Mouse (Mus musculus) embryonic facial prominence, embryonic 14.5 days (tissue): ENCODE data around the gene Ets1. TPM values are rescaled to one million over a fixed set of nuclear protein-coding genes. Genes with fewer than 3 reads are reported as not detected.
A peak's percentile ranks its signal among the peaks of the same experiment; 100 is the strongest.

ENCODE experiments used
- ATAC-seq: fragments of 200-750 bp; cut with Nextera tagmentation; 2 replicates; pipeline ENCODE4 v1.8.0; 2017; ENCODE audit warnings: low read depth, moderate number of reproducible peaks, moderate TSS enrichment
- DNase-seq: peaks from one replicate; pipeline ENCODE4 v3.0.0-alpha.2; 2015; ENCODE audit warnings: low spot score
- H3K27ac ChIP-seq: fragments of 300-500 bp; sonication (generic); replicated peaks from 2 replicates; pipeline ENCODE4 v1.5.1; 2014; ENCODE audit warnings: low read depth, mild to moderate bottlenecking, low read length, moderate library complexity
- H3K27me3 ChIP-seq: fragments of 300-500 bp; sonication (generic); replicated peaks from 2 replicates; pipeline ENCODE4 v1.6.1; 2014; ENCODE audit warnings: low read length; ENCODE audit not compliant: control insufficient read depth, insufficient read depth
- H3K36me3 ChIP-seq: fragments of 300-500 bp; sonication (generic); 2 replicates; pipeline ENCODE4 v1.6.1; 2014; ENCODE audit warnings: low read length, mixed read lengths; ENCODE audit not compliant: control insufficient read depth, insufficient read depth
- H3K4me1 ChIP-seq: fragments of 300-500 bp; sonication (generic); 2 replicates; pipeline ENCODE4 v1.6.1; 2014; ENCODE audit warnings: antibody characterized with exemption, low read length; ENCODE audit not compliant: control insufficient read depth, insufficient read depth
- H3K4me2 ChIP-seq: fragments of 300-500 bp; sonication (generic); 2 replicates; pipeline ENCODE4 v1.6.1; 2014; ENCODE audit warnings: low read depth, mild to moderate bottlenecking, low read length, moderate library complexity, mixed read lengths
- H3K4me3 ChIP-seq: fragments of 300-500 bp; sonication (generic); 2 replicates; pipeline ENCODE4 v1.5.1; 2014; ENCODE audit warnings: low read depth, mild to moderate bottlenecking, low read length
- H3K9ac ChIP-seq: fragments of 300-500 bp; sonication (generic); 2 replicates; pipeline ENCODE4 v1.6.1; 2014; ENCODE audit warnings: low read depth, mild to moderate bottlenecking, low read length, moderate library complexity, mixed read lengths
- H3K9me3 ChIP-seq: fragments of 300-500 bp; sonication (generic); 2 replicates; pipeline ENCODE4 v1.6.1; 2016; ENCODE audit warnings: low read length; ENCODE audit not compliant: control insufficient read depth
- WGBS: fragments of 180-500 bp; shearing (Covaris S2); extraction: QIAGEN DNeasy Blood & Tissue Kit; methylation state at CpG from one replicate; pipeline ENCODE4 v1.1.7; 2014; 5-methylcytosine and 5-hydroxymethylcytosine counted together
- polyA plus RNA-seq: library from polyadenylated mRNA; unstranded; fragments of >200 nt; fragmentation: Nextera tagmentation; extraction: Ambion mirVana; gene quantifications from 2 replicates; pipeline ENCODE4 v1.2.1, GENCODE M21; 2014

Gene Ets1
- polyA plus RNA-seq, 1 experiment from 2014 or later = 32.7 TPM

- Histone ChIP-seq H3K36me3 (no peaks in the 10 kb centered on the region), H3K27ac (no peak overlapping the region), H3K4me1 (peaks cover 30% of the 10 kb centered on the region), H3K4me2 (no peak overlapping the region), H3K27me3 (no peaks in the 10 kb centered on the region; the same call in 1 of the 2 replicates), H3K9me3 (no peaks in the 10 kb centered on the region), H3K9ac (no peak overlapping the region), H3K4me3 (no peak overlapping the region)
- 51% methylated on average over 11 of the region's 11 CpGs for WGBS
- ATAC-seq = peak; percentile 42; the same call in 1 of the 2 replicates
- peak; percentile 80 for DNase-seq
Observed at GRCm38 (mm10) chr9:32666611-32667517, 30.8 kb downstream of the Ets1 start.

GRCm38 (mm10) chr9:32667518-32667908, 31.5 kb downstream of the Ets1 start:
- H3K27me3 ChIP-seq = no peaks in the 10 kb centered on the region; the same call in 1 of the 2 replicates
- no peaks in the 10 kb centered on the region for H3K36me3 ChIP-seq
- H3K27ac ChIP-seq = peak overlapping the region; percentile 39; the same call in 1 of the 2 replicates
- no peak overlapping the region for H3K4me3 ChIP-seq
- H3K4me2 ChIP-seq = peak overlapping the region; percentile 10; the same call in 1 of the 2 replicates
- H3K4me1 ChIP-seq = peaks cover 36% of the 10 kb centered on the region
- ATAC-seq = no peak
- DNase-seq = peak; percentile 25
- 31% methylated on average over 7 of the region's 7 CpGs for WGBS
- H3K9me3 ChIP-seq = no peaks in the 10 kb centered on the region
- H3K9ac ChIP-seq = no peak overlapping the region

GRCm38 (mm10) chr9:32668075-32668673, 32.2 kb downstream of the Ets1 start:
- Histone ChIP-seq H3K27ac (0 out of 2 replicates have a peak overlapping the region, but pooled peaks have one; percentile 39), H3K4me2 (peak overlapping the region; percentile 10; the same call in 1 of the 2 replicates), H3K36me3 (no peaks in the 10 kb centered on the region), H3K9ac (no peak overlapping the region), H3K4me3 (no peak overlapping the region), H3K9me3 (no peaks in the 10 kb centered on the region), H3K27me3 (no peaks in the 10 kb centered on the region; the same call in 1 of the 2 replicates), H3K4me1 (peaks cover 42% of the 10 kb centered on the region)
- DNase-seq (peak; percentile 49), ATAC-seq (0 out of 2 replicates have a peak, but pooled peaks have one; percentile 34)
- WGBS = 51% methylated on average over 9 of the region's 9 CpGs

- Histone ChIP-seq H3K4me3 (no peak overlapping the region), H3K27me3 (peaks cover 4% of the 10 kb centered on the region; the same call in 1 of the 2 replicates), H3K36me3 (no peaks in the 10 kb centered on the region), H3K4me1 (peaks cover 42% of the 10 kb centered on the region), H3K27ac (no peak overlapping the region), H3K9ac (no peak overlapping the region), H3K4me2 (no peak overlapping the region), H3K9me3 (no peaks in the 10 kb centered on the region)
- WGBS = 53% methylated on average over 2 of the region's 2 CpGs
- DNase-seq (peak; percentile 21), ATAC-seq (no peak)
Observed at GRCm38 (mm10) chr9:32669397-32669796, 33.4 kb downstream of the Ets1 start.

- peaks cover 58% of the 10 kb centered on the region for H3K4me1 ChIP-seq
- H3K4me3 ChIP-seq = peak overlapping the region; percentile 35
- H3K9ac ChIP-seq = peak overlapping the region; percentile 57
- H3K27me3 ChIP-seq = 0 out of 2 replicates have a peak, but pooled peaks cover 4% of the 10 kb centered on the region
- H3K27ac ChIP-seq = peak overlapping the region; percentile 53
- peak; percentile 88 for DNase-seq
- H3K36me3 ChIP-seq = no peaks in the 10 kb centered on the region
- 1% methylated on average over 32 of the region's 35 CpGs for WGBS
- H3K4me2 ChIP-seq = peak overlapping the region; percentile 67
- H3K9me3 ChIP-seq = no peaks in the 10 kb centered on the region
- ATAC-seq = peak; percentile 80
Observed at GRCm38 (mm10) chr9:32671970-32672859, 36.2 kb downstream of the Ets1 start.

- peaks cover 45% of the 10 kb centered on the region for H3K4me1 ChIP-seq
- 75% methylated on average over 3 of the region's 3 CpGs for WGBS
- no peak for ATAC-seq
Observed at GRCm38 (mm10) chr9:32673923-32674322, 37.9 kb downstream of the Ets1 start.

GRCm38 (mm10) chr9:32675671-32676409, 39.8 kb downstream of the Ets1 start:
- peak overlapping the region; percentile 17; the same call in 1 of the 2 replicates for H3K27ac ChIP-seq
- peak; percentile 70; the same call in 1 of the 2 replicates for ATAC-seq

More at GRCm38 (mm10) chr9:32673923-32674322, 37.9 kb downstream of the Ets1 start:
- Histone ChIP-seq H3K9me3 (no peaks in the 10 kb centered on the region), H3K4me3 (no peak overlapping the region), H3K27me3 (0 out of 2 replicates have a peak, but pooled peaks cover 4% of the 10 kb centered on the region), H3K27ac (no peak overlapping the region), H3K4me2 (no peak overlapping the region), H3K36me3 (no peaks in the 10 kb centered on the region), H3K9ac (no peak overlapping the region)
- no peak for DNase-seq

More at GRCm38 (mm10) chr9:32675671-32676409, 39.8 kb downstream of the Ets1 start:
- Histone ChIP-seq H3K4me3 (no peak overlapping the region), H3K36me3 (no peaks in the 10 kb centered on the region), H3K4me2 (peak overlapping the region; percentile 30; the same call in 1 of the 2 replicates), H3K27me3 (0 out of 2 replicates have a peak, but pooled peaks cover 4% of the 10 kb centered on the region), H3K4me1 (peaks cover 38% of the 10 kb centered on the region), H3K9ac (no peak overlapping the region), H3K9me3 (no peaks in the 10 kb centered on the region)
- peak; percentile 85 for DNase-seq
- 10% methylated on average over 9 of the region's 9 CpGs for WGBS
